In the genomic region with DNA sequence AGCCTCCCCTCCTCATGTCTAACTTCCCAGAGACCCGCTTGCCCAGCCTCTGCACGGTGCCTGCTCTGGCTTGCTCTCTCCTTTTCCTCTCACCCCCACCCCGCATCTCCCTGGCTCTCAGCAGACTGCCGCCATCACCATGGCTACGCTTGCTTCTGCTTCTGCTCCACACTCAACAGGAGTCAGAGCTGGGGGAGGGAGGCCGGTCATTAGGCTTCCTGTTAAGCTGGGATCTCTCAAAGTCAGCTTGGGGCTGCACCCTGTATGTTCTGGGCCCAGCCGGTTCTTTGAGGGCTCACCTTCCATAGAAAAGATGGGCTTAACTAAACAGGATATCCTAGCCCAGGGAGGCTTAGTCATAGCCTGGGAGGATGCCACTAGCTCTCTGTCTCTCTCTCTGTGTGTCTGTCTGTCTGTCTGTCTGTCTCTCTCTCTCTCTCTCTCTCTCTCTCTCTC, we compare ENCODE assay signal across 8 mouse cellular contexts.
DNase-seq lines count a peak whose midpoint lies in the region; ATAC-seq and TF ChIP-seq lines count a peak whose summit lies in the region.

No protein-coding gene starts in this region.

- no peak for TF ChIP-seq CTCF in kidney, postnatal 0 days (IDR thresholded peaks at IDR 0.05; ENCODE audit: low read depth)

- H3K27me3 ChIP-seq in kidney, postnatal 0 days (ENCODE audit: insufficient read depth, low read length), result no peaks in the 10 kb centered on the region
- no peaks in the 10 kb centered on the region for H3K27me3 ChIP-seq in limb, embryonic 15.5 days

- H3K9me3 ChIP-seq in kidney, postnatal 0 days (replicated peaks; ENCODE audit: low read length), result no peaks in the 10 kb centered on the region
- no peaks in the 10 kb centered on the region for H3K9me3 ChIP-seq in limb, embryonic 15.5 days

- WGBS in kidney, postnatal 0 days, result 1% methylated on average over 7 of the region's 7 CpGs
- WGBS in limb, embryonic 15.5 days, result 9% methylated on average over 7 of the region's 7 CpGs

- ATAC-seq in cerebellum, adult (ENCODE audit: insufficient number of reproducible peaks, low FRiP score, low TSS enrichment), result peak; percentile 74
- peak; percentile 71 for ATAC-seq in kidney, postnatal 0 days (replicated peaks; ENCODE audit: low FRiP score, low read depth)
- ATAC-seq in limb, embryonic 15.5 days (ENCODE audit: insufficient number of reproducible peaks, low FRiP score, low TSS enrichment, low read depth), result peak; percentile 64; the same call in 1 of the 2 replicates

- no peak overlapping the region for H3K9ac ChIP-seq in kidney, postnatal 0 days (ENCODE audit: low read depth, low read length)
- H3K9ac ChIP-seq in limb, embryonic 15.5 days, result no peak overlapping the region

- H3K27ac ChIP-seq in kidney, postnatal 0 days, result no peak overlapping the region
- no peak overlapping the region for H3K27ac ChIP-seq in limb, embryonic 15.5 days

- no peak for DNase-seq in cerebellum, adult 11 months
- DNase-seq in cerebellum, adult 8-10 months, result peak; percentile 43
- DNase-seq in frontal cortex, adult 2 months (ENCODE audit: extremely low spot score in 1 of 2, low spot score in 1 of 2), result peak; percentile 59 to 75
- peak; percentile 88 for DNase-seq in kidney, postnatal 0 days (ENCODE audit: low spot score)
- DNase-seq in neural tube, embryonic 10.5 days (ENCODE audit: extremely low spot score, low spot score), result peak; percentile 58
- DNase-seq in urinary bladder, postnatal 10 days (ENCODE audit: low spot score), result no peak

- peaks cover 14% of the 10 kb centered on the region for H3K4me1 ChIP-seq in kidney, postnatal 0 days (replicated peaks; ENCODE audit: insufficient read depth, low read length)
- peaks cover 17% of the 10 kb centered on the region for H3K4me1 ChIP-seq in limb, embryonic 15.5 days

- no peak overlapping the region for H3K4me2 ChIP-seq in kidney, postnatal 0 days (ENCODE audit: low read length)
- no peak overlapping the region for H3K4me2 ChIP-seq in limb, embryonic 15.5 days

- H3K36me3 ChIP-seq in kidney, postnatal 0 days (ENCODE audit: insufficient read depth, low read length), result no peaks in the 10 kb centered on the region
- no peaks in the 10 kb centered on the region for H3K36me3 ChIP-seq in limb, embryonic 15.5 days

- H3K4me3 ChIP-seq in kidney, postnatal 0 days (replicated peaks; ENCODE audit: low read depth, low read length), result no peak overlapping the region
- H3K4me3 ChIP-seq in limb, embryonic 15.5 days, result no peak overlapping the region

Comparison
In these comparisons a context has a peak if more than half of its experiments do, and no peak if none do; other contexts are left out.
1. DNase-seq: peak in cerebellum, adult 8-10 months (single experiment), frontal cortex, adult 2 months (2 of 2), kidney, postnatal 0 days (single experiment) and neural tube, embryonic 10.5 days (single experiment); none in cerebellum, adult 11 months (single experiment) and urinary bladder, postnatal 10 days (single experiment).
2. Peak in every context shown above with its lines, with median percentiles within 50 percentile points of each other: ATAC-seq.